Mouse (Mus musculus) hindbrain, embryonic 16.5 days (tissue): ENCODE results near the gene Pdk3. TPM values are rescaled to one million over a fixed set of nuclear protein-coding genes. Genes with fewer than 3 reads are reported as not detected.

ENCODE experiments used
- ATAC-seq: fragments of 200-750 bp; cut with Nextera tagmentation; 2 replicates; pipeline ENCODE4 v1.8.0; 2017; ENCODE audit warnings: moderate TSS enrichment, moderate library complexity
- H3K27ac ChIP-seq: fragments of 300-500 bp; sonication (generic); 2 replicates; pipeline ENCODE4 v1.5.1; 2014; ENCODE audit warnings: low read depth, mild to moderate bottlenecking, control low read depth, low read length, moderate library complexity
- H3K27me3 ChIP-seq: fragments of 300-500 bp; sonication (generic); replicated peaks from 2 replicates; pipeline ENCODE4 v1.6.1; 2014; ENCODE audit warnings: low read length; ENCODE audit not compliant: control insufficient read depth, insufficient read depth
- H3K36me3 ChIP-seq: fragments of 300-500 bp; sonication (generic); 2 replicates; pipeline ENCODE4 v1.6.1; 2014; ENCODE audit warnings: mild to moderate bottlenecking, low read length, moderate library complexity, mixed read lengths; ENCODE audit not compliant: control insufficient read depth, insufficient read depth
- H3K4me1 ChIP-seq: fragments of 300-500 bp; sonication (generic); 2 replicates; pipeline ENCODE4 v1.6.1; 2014; ENCODE audit warnings: low read depth, low read length; ENCODE audit not compliant: control insufficient read depth, insufficient read depth
- H3K4me2 ChIP-seq: fragments of 300-500 bp; sonication (generic); 2 replicates; pipeline ENCODE4 v1.6.1; 2014; ENCODE audit warnings: mild to moderate bottlenecking, low read length, control low read depth, moderate library complexity
- H3K4me3 ChIP-seq: fragments of 300-500 bp; sonication (generic); 2 replicates; pipeline ENCODE4 v1.5.1; 2014; ENCODE audit warnings: mild to moderate bottlenecking, low read length, control low read depth, moderate library complexity
- H3K9ac ChIP-seq: fragments of 300-500 bp; sonication (generic); 2 replicates; pipeline ENCODE4 v1.6.1; 2014; ENCODE audit warnings: low read depth, mild to moderate bottlenecking, control low read depth, low read length, moderate library complexity
- H3K9me3 ChIP-seq: fragments of 300-500 bp; sonication (generic); 2 replicates; pipeline ENCODE4 v1.6.1; 2014; ENCODE audit warnings: mild to moderate bottlenecking, low read length, moderate library complexity; ENCODE audit not compliant: control insufficient read depth
- WGBS: fragments of 180-500 bp; shearing (Covaris S2); extraction: QIAGEN DNeasy Blood & Tissue Kit; methylation state at CpG from one replicate; pipeline ENCODE4 v1.1.7; 2014; 5-methylcytosine and 5-hydroxymethylcytosine counted together
- polyA plus RNA-seq: library from polyadenylated mRNA; unstranded; fragments of >200 nt; fragmentation: Nextera tagmentation; extraction: Ambion mirVana; gene quantifications from 2 replicates; pipeline ENCODE4 v1.2.1, GENCODE M21; 2015

Pdk3 gene
- polyA plus RNA-seq, 1 experiment from 2014 or later = 24.7 TPM

GRCm38 (mm10) chrX:93730854-93731253 lies 101.1 kb downstream of the Pdk3 start:
- no peaks in the 10 kb centered on the region for H3K27me3 ChIP-seq
- H3K36me3 ChIP-seq = peaks cover 5% of the 10 kb centered on the region
- H3K4me2 ChIP-seq = no peak overlapping the region
- H3K9me3 ChIP-seq = no peaks in the 10 kb centered on the region
- no peak for ATAC-seq
- no peak overlapping the region for H3K9ac ChIP-seq
- 72% methylated on average over 8 of the region's 8 CpGs for WGBS
- H3K4me3 ChIP-seq = no peak overlapping the region
- no peak overlapping the region for H3K27ac ChIP-seq
- H3K4me1 ChIP-seq = no peaks in the 10 kb centered on the region

- Histone ChIP-seq H3K27ac (no peak overlapping the region), H3K4me2 (no peak overlapping the region), H3K4me1 (no peaks in the 10 kb centered on the region), H3K9ac (no peak overlapping the region), H3K27me3 (no peaks in the 10 kb centered on the region), H3K36me3 (no peaks in the 10 kb centered on the region), H3K4me3 (no peak overlapping the region), H3K9me3 (no peaks in the 10 kb centered on the region)
- 92% methylated on average over 1 of the region's 1 CpGs for WGBS
- ATAC-seq = no peak
Observed at GRCm38 (mm10) chrX:93729529-93729928, 102.5 kb downstream of the Pdk3 start.

Other genes with a start within 250 kb of the Pdk3 start
- gene Pola1, start 200.0 kb downstream of the Pdk3 start, polyA plus RNA-seq = 4.6 and 5.4 TPM in 2 replicates
- gene Pcyt1b, start 177.3 kb downstream of the Pdk3 start, polyA plus RNA-seq = 22.3 and 24.0 TPM in 2 replicates
- not detected in 2 replicates for gene AU015836, start 136.5 kb upstream of the Pdk3 start, polyA plus RNA-seq